Mouse (Mus musculus) heart, embryonic 11.5 days (tissue): ENCODE data around the gene Itprip. TPM values are rescaled to one million over a fixed set of nuclear protein-coding genes. Genes with fewer than 3 reads are reported as not detected.
A peak's percentile ranks its signal among the peaks of the same experiment; 100 is the strongest.

Experiments
- ATAC-seq: fragments of 200-750 bp; cut with Nextera tagmentation; replicated peaks from 2 replicates; pipeline ENCODE4 v1.8.0; 2017; ENCODE audit warnings: moderate library complexity; ENCODE audit not compliant: insufficient number of reproducible peaks, low FRiP score, low TSS enrichment
- H3K27ac ChIP-seq: fragments of 300-500 bp; sonication (generic); 2 replicates; pipeline ENCODE4 v1.5.1; 2014; ENCODE audit warnings: mild to moderate bottlenecking, low read depth, low read length
- H3K27me3 ChIP-seq: fragments of 300-500 bp; sonication (generic); 2 replicates; pipeline ENCODE4 v1.6.1; 2014; ENCODE audit warnings: mild to moderate bottlenecking, low read length, mixed read lengths; ENCODE audit not compliant: control insufficient read depth, insufficient read depth
- H3K36me3 ChIP-seq: fragments of 300-500 bp; sonication (generic); 2 replicates; pipeline ENCODE4 v1.6.1; 2014; ENCODE audit warnings: mild to moderate bottlenecking, low read length, moderate library complexity, mixed read lengths; ENCODE audit not compliant: control insufficient read depth, insufficient read depth
- H3K4me1 ChIP-seq: fragments of 300-500 bp; sonication (generic); 2 replicates; pipeline ENCODE4 v1.6.1; 2014; ENCODE audit warnings: low read length; ENCODE audit not compliant: control insufficient read depth, insufficient read depth
- H3K4me2 ChIP-seq: fragments of 300-500 bp; sonication (generic); 2 replicates; pipeline ENCODE4 v1.6.1; 2014; ENCODE audit warnings: mild to moderate bottlenecking, moderate library complexity
- H3K4me3 ChIP-seq: fragments of 300-500 bp; sonication (generic); 2 replicates; pipeline ENCODE4 v1.5.1; 2014; ENCODE audit warnings: low read depth, low read length
- H3K9ac ChIP-seq: fragments of 300-500 bp; sonication (generic); 2 replicates; pipeline ENCODE4 v1.6.1; 2014; ENCODE audit warnings: mild to moderate bottlenecking, low read depth, low read length, moderate library complexity
- H3K9me3 ChIP-seq: fragments of 300-500 bp; sonication (generic); replicated peaks from 2 replicates; pipeline ENCODE4 v1.6.1; 2016; ENCODE audit warnings: low read length; ENCODE audit not compliant: control insufficient read depth
- WGBS: fragments of 180-500 bp; shearing (Covaris S2); extraction: QIAGEN DNeasy Blood & Tissue Kit; methylation state at CpG from one replicate; pipeline ENCODE4 v1.1.7; 2014; ENCODE audit not compliant: insufficient replicate concordance; 5-methylcytosine and 5-hydroxymethylcytosine counted together
- polyA plus RNA-seq: library from polyadenylated mRNA; unstranded; fragments of >200 nt; fragmentation: Nextera tagmentation; extraction: Ambion mirVana; gene quantifications from 2 replicates; pipeline ENCODE4 v1.2.1, GENCODE M21; 2014

Itprip gene
- polyA plus RNA-seq, 1 experiment from 2014 or later, result 13.2 TPM

DNA sequence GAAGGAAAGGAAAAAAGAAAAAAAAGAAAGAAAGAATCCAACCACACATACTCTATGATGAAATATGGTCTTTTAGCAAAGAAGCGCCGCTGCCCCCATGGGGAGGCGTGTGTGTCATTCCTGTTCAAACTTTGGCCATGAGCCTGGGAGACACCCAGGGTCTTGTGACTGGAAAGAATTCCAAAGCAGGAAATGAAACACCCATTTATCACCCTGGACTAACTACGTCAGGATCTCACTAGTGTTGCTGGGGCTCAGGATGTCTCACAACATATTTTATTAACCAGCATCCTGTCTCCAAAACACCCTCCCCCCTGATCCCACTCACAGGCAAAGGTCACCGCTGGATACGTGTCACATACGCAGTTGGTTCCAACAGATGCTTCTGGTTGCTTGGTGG lies 32.5 kb downstream of the Itprip start:
- H3K4me2 ChIP-seq, result no peak overlapping the region
- WGBS, result 51% methylated on average over 7 of the region's 7 CpGs
- H3K36me3 ChIP-seq, result no peaks in the 10 kb centered on the region
- H3K4me1 ChIP-seq, result peaks cover 16% of the 10 kb centered on the region
- no peak overlapping the region for H3K4me3 ChIP-seq
- no peak overlapping the region for H3K27ac ChIP-seq
- no peak overlapping the region for H3K9ac ChIP-seq
- ATAC-seq, result no peak
- H3K27me3 ChIP-seq, result no peaks in the 10 kb centered on the region
- no peaks in the 10 kb centered on the region for H3K9me3 ChIP-seq

DNA sequence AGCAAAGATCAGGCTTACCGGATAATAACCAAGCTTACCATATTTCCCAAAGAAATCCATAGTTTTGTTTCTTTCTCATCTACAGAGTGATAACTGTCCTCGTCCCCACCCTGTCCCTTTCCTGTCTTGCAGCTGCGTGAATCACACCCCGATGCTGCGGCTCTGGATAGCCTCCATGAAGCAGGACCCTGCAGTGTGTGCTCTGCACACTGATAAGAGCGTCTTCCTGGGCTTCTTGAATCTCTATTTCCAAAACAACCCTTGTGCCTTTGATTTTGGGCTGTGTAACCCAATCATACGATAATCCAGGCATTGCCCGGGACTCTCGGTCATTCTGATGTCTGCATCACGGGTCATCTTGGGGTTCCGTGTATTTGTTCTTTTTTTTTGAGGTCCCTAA lies 33.2 kb downstream of the Itprip start:
- Histone ChIP-seq H3K27me3 (no peaks in the 10 kb centered on the region), H3K9me3 (no peaks in the 10 kb centered on the region), H3K4me1 (peaks cover 16% of the 10 kb centered on the region), H3K27ac (no peak overlapping the region), H3K4me3 (no peak overlapping the region), H3K4me2 (no peak overlapping the region), H3K9ac (0 out of 2 replicates have a peak overlapping the region, but pooled peaks have one; percentile 2), H3K36me3 (no peaks in the 10 kb centered on the region)
- no peak for ATAC-seq
- WGBS, result 61% methylated on average over 11 of the region's 11 CpGs

DNA sequence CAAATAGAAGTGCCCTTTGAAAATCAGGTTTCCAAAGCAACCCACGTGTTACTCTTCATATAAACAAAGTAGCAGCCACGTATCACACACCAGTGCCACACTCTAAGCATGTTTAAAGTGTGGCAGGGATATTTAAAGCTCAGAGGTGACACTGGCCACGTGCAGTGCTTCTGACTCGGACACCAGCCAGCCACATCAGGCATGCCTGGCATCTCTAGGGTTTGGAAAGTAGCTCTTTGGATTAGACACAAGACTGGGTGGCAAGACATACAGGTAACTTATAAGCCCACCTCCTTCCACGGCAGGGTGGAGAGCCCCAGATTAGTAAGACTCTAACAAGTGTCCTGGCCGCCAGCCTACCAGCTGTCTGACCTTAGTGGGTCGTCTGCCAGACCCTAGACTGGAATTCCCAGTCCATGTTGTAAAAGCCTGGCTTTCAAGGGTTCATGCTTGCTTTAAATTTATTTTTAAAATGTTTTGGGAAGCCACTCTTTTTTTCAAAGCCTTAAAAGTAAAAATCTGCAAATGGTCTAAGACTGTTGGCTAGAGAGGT lies 33.8 kb downstream of the Itprip start:
- 0 out of 2 replicates have a peak, but pooled peaks have one; percentile 11 for ATAC-seq
- Histone ChIP-seq H3K4me3 (no peak overlapping the region), H3K27ac (no peak overlapping the region), H3K36me3 (no peaks in the 10 kb centered on the region), H3K4me2 (no peak overlapping the region), H3K9ac (no peak overlapping the region), H3K27me3 (no peaks in the 10 kb centered on the region), H3K9me3 (no peaks in the 10 kb centered on the region), H3K4me1 (peaks cover 16% of the 10 kb centered on the region)
- WGBS, result 42% methylated on average over 7 of the region's 7 CpGs

DNA sequence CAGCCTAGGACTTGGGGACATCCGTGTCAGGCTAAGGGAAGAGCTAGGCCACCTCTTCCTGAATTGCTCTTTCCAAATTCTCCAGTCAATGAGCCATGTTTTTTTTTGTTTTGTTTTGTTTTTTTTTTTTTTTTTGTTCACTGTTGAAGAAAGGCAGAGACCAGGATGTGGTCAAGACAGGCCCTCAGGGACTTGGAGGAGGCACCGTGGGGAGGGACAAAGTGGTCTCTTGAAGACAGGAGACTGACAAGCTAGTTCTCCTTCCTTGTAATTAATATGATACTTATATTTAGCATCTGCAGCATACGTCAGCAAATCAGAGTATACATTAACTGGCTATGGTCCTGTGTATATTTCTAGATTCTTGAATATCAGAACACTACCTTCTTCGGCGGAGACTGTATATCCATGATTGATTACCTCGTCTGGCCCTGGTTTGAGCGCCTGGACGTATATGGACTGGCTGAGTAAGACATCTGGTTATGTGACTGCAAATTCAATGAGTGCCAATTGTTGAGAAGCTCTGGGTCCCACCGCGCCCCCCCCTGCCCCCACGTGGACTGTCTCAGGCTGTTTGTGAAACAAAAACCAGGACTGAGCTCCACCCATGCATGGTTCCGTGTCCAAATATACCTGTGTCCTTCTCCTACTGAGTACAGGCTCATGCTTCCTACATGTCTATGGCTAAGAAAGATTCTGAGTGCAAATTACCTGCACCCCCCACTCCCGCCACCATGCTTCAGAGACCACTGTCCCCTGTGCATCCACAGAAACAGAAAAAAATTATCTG lies 34.6 kb downstream of the Itprip start:
- ATAC-seq, result no peak
- Histone ChIP-seq H3K4me3 (no peak overlapping the region), H3K9ac (no peak overlapping the region), H3K4me1 (peaks cover 16% of the 10 kb centered on the region), H3K27ac (no peak overlapping the region), H3K27me3 (no peaks in the 10 kb centered on the region), H3K9me3 (no peaks in the 10 kb centered on the region), H3K36me3 (no peaks in the 10 kb centered on the region), H3K4me2 (no peak overlapping the region)
- 72% methylated on average over 13 of the region's 13 CpGs for WGBS

DNA sequence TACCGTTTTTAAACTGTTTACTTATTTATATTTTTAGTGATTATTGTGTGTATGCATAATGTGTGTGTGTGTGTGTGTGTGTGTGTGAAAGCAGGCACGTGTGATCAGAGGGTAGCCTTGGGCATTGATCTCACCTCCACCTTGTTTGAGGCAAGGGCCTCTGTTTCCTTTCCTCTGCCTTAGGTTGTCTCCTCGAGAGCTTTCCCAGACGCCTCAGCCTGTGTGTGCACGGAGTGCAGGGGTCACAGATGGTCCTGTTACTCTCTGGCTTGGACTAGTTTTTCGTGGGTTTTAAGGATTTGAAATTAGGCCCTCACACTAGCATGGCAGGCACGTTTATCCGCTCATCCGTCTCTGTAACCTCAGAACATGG lies 36.2 kb downstream of the Itprip start:
- Histone ChIP-seq H3K9ac (no peak overlapping the region), H3K27me3 (no peaks in the 10 kb centered on the region), H3K27ac (no peak overlapping the region), H3K4me3 (no peak overlapping the region), H3K4me1 (peaks cover 16% of the 10 kb centered on the region), H3K36me3 (no peaks in the 10 kb centered on the region), H3K4me2 (no peak overlapping the region), H3K9me3 (no peaks in the 10 kb centered on the region)
- WGBS, result 51% methylated on average over 9 of the region's 9 CpGs
- no peak for ATAC-seq

DNA sequence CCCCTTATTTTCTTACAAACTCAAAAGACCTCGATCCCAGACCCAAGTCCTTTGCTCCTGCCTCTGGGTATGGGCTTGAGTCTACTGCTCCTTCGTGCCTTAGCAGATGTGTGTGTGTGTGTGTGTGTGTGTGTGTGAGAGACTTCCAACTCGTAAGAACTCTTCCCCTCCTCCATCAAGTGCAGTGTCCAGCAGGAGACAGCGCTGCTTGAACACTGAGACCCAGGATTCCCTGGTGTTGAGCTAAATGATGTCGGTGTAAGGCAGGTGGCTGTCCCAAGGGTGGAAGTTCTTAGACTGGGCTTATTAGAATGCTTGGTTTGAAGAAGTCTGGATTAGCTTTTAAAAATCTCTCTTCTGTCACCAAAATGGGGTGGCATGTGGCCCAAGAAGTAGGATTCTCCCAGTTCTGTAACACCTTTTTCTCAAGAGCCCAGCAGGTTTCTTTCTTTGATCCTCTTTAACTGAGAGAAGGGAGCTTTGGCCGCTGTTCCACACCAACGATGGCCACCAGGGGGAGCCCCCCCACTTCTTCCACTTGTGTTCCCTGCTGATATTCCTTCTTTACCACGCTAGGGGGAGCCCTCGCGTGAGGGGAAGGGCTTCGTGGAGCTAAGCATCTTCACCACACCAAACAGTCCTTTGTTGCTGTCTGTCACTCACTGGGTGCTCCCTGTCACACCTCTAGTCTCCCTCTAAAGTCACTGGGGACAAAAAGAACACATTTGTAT lies 36.8 kb downstream of the Itprip start:
- Histone ChIP-seq H3K9me3 (no peaks in the 10 kb centered on the region), H3K9ac (no peak overlapping the region), H3K4me2 (no peak overlapping the region), H3K27me3 (no peaks in the 10 kb centered on the region), H3K4me1 (peaks cover 16% of the 10 kb centered on the region), H3K4me3 (no peak overlapping the region), H3K36me3 (no peaks in the 10 kb centered on the region), H3K27ac (no peak overlapping the region)
- ATAC-seq, result no peak
- WGBS, result 20% methylated on average over 11 of the region's 11 CpGs

DNA sequence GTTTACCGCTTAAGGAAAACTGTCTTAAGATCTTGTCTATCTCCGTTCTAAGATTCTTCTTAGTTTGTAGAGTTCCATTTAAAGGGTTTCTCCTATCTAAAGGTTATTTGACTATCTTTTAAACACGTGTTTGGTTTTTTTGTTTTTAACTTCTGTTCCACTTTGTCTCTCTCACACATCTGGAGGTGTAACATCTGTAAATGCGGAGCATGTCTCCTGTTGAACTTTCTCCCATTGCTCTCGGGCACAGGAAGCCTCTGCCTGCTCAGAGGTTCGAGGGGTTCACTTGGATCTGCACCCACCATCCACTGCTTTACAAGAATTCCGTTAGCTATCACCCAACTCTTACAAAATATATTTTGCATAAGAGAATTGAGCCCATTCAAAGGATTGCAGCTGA lies 37.6 kb downstream of the Itprip start:
- Histone ChIP-seq H3K4me2 (no peak overlapping the region), H3K27ac (no peak overlapping the region), H3K4me1 (peaks cover 16% of the 10 kb centered on the region), H3K9ac (no peak overlapping the region), H3K36me3 (no peaks in the 10 kb centered on the region), H3K27me3 (no peaks in the 10 kb centered on the region), H3K9me3 (no peaks in the 10 kb centered on the region), H3K4me3 (no peak overlapping the region)
- WGBS, result 74% methylated on average over 7 of the region's 7 CpGs
- ATAC-seq, result no peak

DNA sequence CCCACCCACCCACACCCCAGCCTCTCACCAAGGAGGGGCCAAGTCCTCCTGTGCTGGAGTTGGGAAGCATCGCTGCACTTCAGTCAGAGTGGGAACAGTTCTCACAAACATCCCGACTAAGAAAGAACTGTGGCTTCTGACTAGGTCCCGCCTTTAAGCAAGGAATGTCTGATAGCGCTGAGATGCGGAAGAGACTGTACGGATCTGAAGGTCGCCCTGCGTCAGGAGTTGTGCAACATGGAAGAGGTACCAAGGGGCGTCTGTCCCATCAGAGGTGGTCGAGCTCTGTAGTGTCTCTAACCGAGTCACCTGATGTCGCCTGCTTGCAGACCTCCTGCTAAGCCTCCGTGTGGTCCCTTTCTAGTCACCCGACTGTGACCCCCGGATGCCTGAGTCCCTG lies 42.8 kb downstream of the Itprip start:
- Histone ChIP-seq H3K4me1 (peaks cover 2% of the 10 kb centered on the region; the same call in 1 of the 2 replicates), H3K36me3 (no peaks in the 10 kb centered on the region), H3K27me3 (no peaks in the 10 kb centered on the region), H3K4me3 (no peak overlapping the region), H3K27ac (no peak overlapping the region), H3K9me3 (no peaks in the 10 kb centered on the region), H3K9ac (no peak overlapping the region), H3K4me2 (peak overlapping the region; percentile 22; the same call in 1 of the 2 replicates)
- no peak for ATAC-seq
- WGBS, result 62% methylated on average over 15 of the region's 15 CpGs
